Mouse (Mus musculus) hematopoietic stem cell, adult 5-6 weeks (primary cell): Measurements from ENCODE around the gene Glrx3. TPM values are rescaled to one million over a fixed set of nuclear protein-coding genes. Genes with fewer than 3 reads are reported as not detected.

ENCODE experiments used
- ATAC-seq, 2 experiments: fragments of 125-278 bp in 1 of 2; replicated peaks in 1 of 2; 2 replicates each; pipeline ENCODE4 v1.8.0; 2016 to 2017; ENCODE audit warnings: inconsistent platforms in 2 of 2, mild to moderate bottlenecking in 2 of 2, moderate number of reproducible peaks in 2 of 2, low read depth in 1 of 2, moderate TSS enrichment in 1 of 2; ENCODE audit not compliant: low FRiP score in 2 of 2, poor library complexity in 2 of 2, severe bottlenecking in 2 of 2, insufficient read depth in 1 of 2, low TSS enrichment in 1 of 2
- total RNA-seq: library from RNA; stranded (forward); fragments of 172-1452, 232-1000 nt; gene quantifications from 2 replicates; pipeline ENCODE4 v1.2.3, GENCODE M21; 2017

The Glrx3 gene
- total RNA-seq, 1 experiment from 2014 or later: 167 TPM

GRCm38 (mm10) chr7:137445321-137445720 is 7.9 kb downstream of the Glrx3 start:
- no peak for ATAC-seq

- no peak for ATAC-seq
Observed at GRCm38 (mm10) chr7:137461396-137461795, 24.0 kb downstream of the Glrx3 start.

- ATAC-seq: peak; percentile 44 to 59; a peak in 1 of 4 replicates
Observed at GRCm38 (mm10) chr7:137468174-137468573, 30.8 kb downstream of the Glrx3 start.

GRCm38 (mm10) chr7:137471431-137472120 is 34.2 kb downstream of the Glrx3 start:
- ATAC-seq: 0 out of 4 replicates have a peak, but pooled peaks of 1 of the 2 experiments have one; percentile 17

- ATAC-seq: no peak
Observed at GRCm38 (mm10) chr7:137472149-137472548, 34.7 kb downstream of the Glrx3 start.

GRCm38 (mm10) chr7:137477950-137478620 is 40.7 kb downstream of the Glrx3 start:
- ATAC-seq: peak; percentile 98 to 99

GRCm38 (mm10) chr7:137478621-137478982 is 41.2 kb downstream of the Glrx3 start:
- ATAC-seq: peak in 1 of 2 experiments; percentile 22; a peak in 1 of 4 replicates

GRCm38 (mm10) chr7:137480839-137481238 is 43.4 kb downstream of the Glrx3 start:
- ATAC-seq: no peak

- no peak for ATAC-seq
Observed at GRCm38 (mm10) chr7:137483987-137484386, 46.6 kb downstream of the Glrx3 start.

GRCm38 (mm10) chr7:137488391-137488790 is 51.0 kb downstream of the Glrx3 start:
- no peak for ATAC-seq

GRCm38 (mm10) chr7:137490711-137491110 is 53.3 kb downstream of the Glrx3 start:
- no peak for ATAC-seq

GRCm38 (mm10) chr7:137492307-137492973 is 55.0 kb downstream of the Glrx3 start:
- ATAC-seq: peak; percentile 81

GRCm38 (mm10) chr7:137498736-137499135 is 61.3 kb downstream of the Glrx3 start:
- no peak for ATAC-seq

GRCm38 (mm10) chr7:137517588-137517987 is 80.2 kb downstream of the Glrx3 start:
- no peak for ATAC-seq

GRCm38 (mm10) chr7:137518028-137518576 is 80.7 kb downstream of the Glrx3 start:
- no peak for ATAC-seq
